Mouse (Mus musculus) kidney, embryonic 15.5 days (tissue): ENCODE results near the gene Rasgrf2. TPM values are rescaled to one million over a fixed set of nuclear protein-coding genes. Genes with fewer than 3 reads are reported as not detected.

Experiments
- ATAC-seq: fragments of 200-750 bp; cut with Nextera tagmentation; replicated peaks from 2 replicates; pipeline ENCODE4 v1.8.0; 2017; ENCODE audit warnings: moderate TSS enrichment; ENCODE audit not compliant: low FRiP score
- H3K27ac ChIP-seq: fragments of 300-500 bp; sonication (generic); 2 replicates; pipeline ENCODE4 v1.5.1; 2015; ENCODE audit warnings: mild to moderate bottlenecking, inconsistent platforms
- H3K27me3 ChIP-seq: fragments of 300-500 bp; sonication (generic); 2 replicates; pipeline ENCODE4 v1.6.1; 2015; ENCODE audit warnings: inconsistent platforms
- H3K36me3 ChIP-seq: fragments of 300-500 bp; sonication (generic); 2 replicates; pipeline ENCODE4 v1.6.1; 2015; ENCODE audit warnings: inconsistent platforms
- H3K4me1 ChIP-seq: fragments of 300-500 bp; sonication (generic); 2 replicates; pipeline ENCODE4 v1.6.1; 2015; ENCODE audit warnings: inconsistent platforms
- H3K4me2 ChIP-seq: fragments of 300-500 bp; sonication (generic); 2 replicates; pipeline ENCODE4 v1.6.1; 2015; ENCODE audit warnings: moderate library complexity, mild to moderate bottlenecking, inconsistent platforms
- H3K4me3 ChIP-seq: fragments of 300-500 bp; sonication (generic); replicated peaks from 2 replicates; pipeline ENCODE4 v1.5.1; 2015; ENCODE audit warnings: mild to moderate bottlenecking, inconsistent platforms
- H3K9ac ChIP-seq: fragments of 300-500 bp; sonication (generic); 2 replicates; pipeline ENCODE4 v1.6.1; 2015; ENCODE audit warnings: mild to moderate bottlenecking, inconsistent platforms
- H3K9me3 ChIP-seq: fragments of 300-500 bp; sonication (generic); replicated peaks from 2 replicates; pipeline ENCODE4 v1.6.1; 2016; ENCODE audit warnings: inconsistent platforms
- WGBS: fragments of 180-500 bp; shearing (Covaris S2); methylation state at CpG from one replicate; pipeline ENCODE4 v1.1.7; 2015; ENCODE audit warnings: mixed read lengths; 5-methylcytosine and 5-hydroxymethylcytosine counted together
- polyA plus RNA-seq: library from polyadenylated mRNA; unstranded; fragments of >200 nt; fragmentation: Nextera tagmentation; extraction: Ambion mirVana; gene quantifications from 2 replicates; pipeline ENCODE4 v1.2.1, GENCODE M21; 2015

The Rasgrf2 gene
- polyA plus RNA-seq, 1 experiment from 2014 or later: 1.0 TPM

- Histone ChIP-seq H3K9me3 (no peaks in the 10 kb centered on the region), H3K4me1 (no peaks in the 10 kb centered on the region), H3K36me3 (no peaks in the 10 kb centered on the region), H3K4me3 (no peak overlapping the region), H3K9ac (no peak overlapping the region), H3K27me3 (no peaks in the 10 kb centered on the region), H3K27ac (no peak overlapping the region), H3K4me2 (no peak overlapping the region)
- ATAC-seq: no peak
- 77% methylated on average over 7 of the region's 7 CpGs for WGBS
These were observed 272.6 kb downstream of the Rasgrf2 start for GRCm38 (mm10) chr13:91858835-91859234.

- WGBS: 76% methylated on average over 8 of the region's 8 CpGs
- H3K4me3 ChIP-seq: no peak overlapping the region
- no peaks in the 10 kb centered on the region for H3K27me3 ChIP-seq
- ATAC-seq: no peak
- no peak overlapping the region for H3K9ac ChIP-seq
- no peaks in the 10 kb centered on the region for H3K36me3 ChIP-seq
- no peak overlapping the region for H3K4me2 ChIP-seq
- no peaks in the 10 kb centered on the region for H3K9me3 ChIP-seq
- no peak overlapping the region for H3K27ac ChIP-seq
- no peaks in the 10 kb centered on the region for H3K4me1 ChIP-seq
These were observed 274.0 kb downstream of the Rasgrf2 start for GRCm38 (mm10) chr13:91857427-91857826.

GRCm38 (mm10) chr13:91854412-91854811 lies 277.0 kb downstream of the Rasgrf2 start:
- no peaks in the 10 kb centered on the region for H3K4me1 ChIP-seq
- H3K27me3 ChIP-seq: no peaks in the 10 kb centered on the region
- no peaks in the 10 kb centered on the region for H3K36me3 ChIP-seq
- no peaks in the 10 kb centered on the region for H3K9me3 ChIP-seq
- no peak overlapping the region for H3K9ac ChIP-seq
- H3K27ac ChIP-seq: no peak overlapping the region
- 79% methylated on average over 3 of the region's 3 CpGs for WGBS
- no peak overlapping the region for H3K4me2 ChIP-seq
- no peak for ATAC-seq
- H3K4me3 ChIP-seq: no peak overlapping the region

Other genes starting within 250 kb of the Rasgrf2 start
- 0.95 and 1.4 TPM in 2 replicates for gene Gm20379, start 174.3 kb upstream of the Rasgrf2 start, polyA plus RNA-seq
- gene Dhfr, start 223.1 kb upstream of the Rasgrf2 start, polyA plus RNA-seq: 22.0 and 22.9 TPM in 2 replicates
- gene Msh3, start 223.3 kb upstream of the Rasgrf2 start, polyA plus RNA-seq: 29.6 and 33.1 TPM in 2 replicates